Mouse (Mus musculus): ENCODE data around the gene Pcbd1. TPM values are rescaled to one million over a fixed set of nuclear protein-coding genes. Genes with fewer than 3 reads are reported as not detected.
"Not testable (repeated sequence)": the region's sequence is repeated elsewhere in the genome, so short reads cannot be mapped to it uniquely, and the experiment has no call there.

Gene Pcbd1
- total RNA-seq, 2 experiments from 2014 or later = 0.50 to 1.2 TPM

GRCm38 (mm10) chr10:61091866-61092265, 2.7 kb downstream of the Pcbd1 start:
- no peak for DNase-seq (ENCODE audit: low spot score)

DNA sequence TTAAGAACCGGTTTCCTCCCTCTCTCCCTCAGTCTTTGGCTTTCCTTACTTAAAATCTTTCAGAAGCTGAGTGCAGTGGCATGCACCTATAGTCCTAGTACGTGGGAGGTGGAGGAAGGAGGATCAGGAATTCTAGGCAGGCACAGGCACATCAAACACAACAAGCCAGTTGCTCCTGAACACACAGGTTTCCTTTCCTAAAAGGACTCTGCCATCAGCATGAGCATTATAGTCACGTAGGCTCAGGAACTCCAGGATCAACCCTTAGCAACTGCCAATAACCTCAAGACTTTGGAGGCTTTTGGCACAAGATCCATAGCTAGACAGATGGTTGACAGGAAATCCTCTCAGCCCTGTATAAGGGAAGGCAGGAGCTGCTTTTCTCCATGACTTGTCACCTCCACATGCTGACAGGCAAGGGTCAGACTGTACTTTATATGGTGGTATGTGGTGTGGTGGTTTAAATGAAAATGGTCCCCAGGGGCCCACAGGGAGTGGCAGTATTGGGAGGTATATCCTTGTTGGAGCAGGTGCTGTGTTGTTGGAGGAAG, 14.5 kb downstream of the Pcbd1 start:
- no peak for DNase-seq (ENCODE audit: low spot score)

GRCm38 (mm10) chr10:61114246-61114720, 25.2 kb downstream of the Pcbd1 start:
- no peak for DNase-seq (ENCODE audit: low spot score)

DNA sequence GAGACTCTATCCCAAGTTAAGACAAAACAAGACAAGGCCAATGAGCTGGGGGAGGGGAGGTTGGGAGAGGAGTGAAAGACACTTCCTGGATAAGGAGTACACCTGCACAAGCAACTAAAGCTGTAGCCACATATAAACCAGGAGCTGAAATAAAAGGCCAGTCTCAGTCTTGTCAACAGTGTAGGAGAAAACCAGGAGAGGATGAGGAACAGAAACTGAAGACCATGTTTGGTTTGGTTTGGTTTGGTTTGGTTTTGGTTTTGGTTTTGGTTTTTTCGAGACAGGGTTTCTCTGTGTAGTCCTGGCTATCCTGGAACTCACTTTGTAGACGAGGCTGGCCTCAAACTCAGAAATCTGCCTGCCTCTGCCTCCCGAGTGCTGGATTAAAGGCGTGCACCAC, 32.6 kb downstream of the Pcbd1 start:
- DNase-seq (ENCODE audit: low spot score) = not testable (repeated sequence)

GRCm38 (mm10) chr10:61123276-61123913, 34.3 kb downstream of the Pcbd1 start:
- no peak for DNase-seq (ENCODE audit: low spot score)

GRCm38 (mm10) chr10:61124462-61124861, 35.3 kb downstream of the Pcbd1 start:
- no peak for DNase-seq (ENCODE audit: low spot score)

GRCm38 (mm10) chr10:61128701-61129365, 39.7 kb downstream of the Pcbd1 start:
- DNase-seq (ENCODE audit: low spot score) = no peak

DNA sequence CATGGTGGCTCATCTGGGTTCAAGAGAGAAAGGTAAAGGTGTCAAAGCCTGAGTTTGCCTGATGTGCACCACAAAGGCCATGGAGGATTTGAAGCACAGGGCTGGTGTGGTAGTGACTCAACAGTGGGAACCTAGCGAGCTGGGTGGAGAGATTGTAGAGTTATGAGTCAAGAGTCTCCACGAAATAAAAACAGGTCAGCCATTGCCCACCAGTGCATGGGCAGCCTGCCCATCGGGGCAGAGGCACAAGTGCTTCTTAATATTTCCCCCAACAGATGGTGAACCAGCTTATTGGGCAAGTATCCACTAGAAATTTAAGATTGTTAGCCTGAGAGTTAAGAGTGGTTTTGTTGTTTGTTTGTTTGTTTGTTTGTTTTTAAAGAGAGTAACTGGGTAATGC, 41.8 kb downstream of the Pcbd1 start:
- no peak for DNase-seq (ENCODE audit: low spot score)

DNA sequence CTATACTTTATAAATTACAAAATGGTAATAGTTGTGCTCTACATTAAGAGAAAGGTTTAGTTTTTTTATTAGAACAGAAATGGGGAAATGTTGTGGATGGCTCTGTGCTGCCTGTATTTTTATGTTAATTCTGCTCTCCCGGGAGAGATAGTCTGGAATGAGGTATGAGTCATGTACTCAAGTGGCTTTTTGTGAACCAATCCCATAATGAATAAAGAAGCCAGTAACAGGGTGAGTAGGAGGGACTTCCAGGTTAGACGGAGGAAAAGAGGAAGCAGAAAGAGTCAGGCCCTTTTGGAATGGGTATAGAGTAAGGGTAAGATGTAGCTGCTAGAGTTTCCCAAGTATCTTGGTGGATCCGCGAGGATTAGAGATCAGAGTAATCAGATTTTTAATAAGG, 44.9 kb downstream of the Pcbd1 start:
- DNase-seq (ENCODE audit: low spot score) = no peak

DNA sequence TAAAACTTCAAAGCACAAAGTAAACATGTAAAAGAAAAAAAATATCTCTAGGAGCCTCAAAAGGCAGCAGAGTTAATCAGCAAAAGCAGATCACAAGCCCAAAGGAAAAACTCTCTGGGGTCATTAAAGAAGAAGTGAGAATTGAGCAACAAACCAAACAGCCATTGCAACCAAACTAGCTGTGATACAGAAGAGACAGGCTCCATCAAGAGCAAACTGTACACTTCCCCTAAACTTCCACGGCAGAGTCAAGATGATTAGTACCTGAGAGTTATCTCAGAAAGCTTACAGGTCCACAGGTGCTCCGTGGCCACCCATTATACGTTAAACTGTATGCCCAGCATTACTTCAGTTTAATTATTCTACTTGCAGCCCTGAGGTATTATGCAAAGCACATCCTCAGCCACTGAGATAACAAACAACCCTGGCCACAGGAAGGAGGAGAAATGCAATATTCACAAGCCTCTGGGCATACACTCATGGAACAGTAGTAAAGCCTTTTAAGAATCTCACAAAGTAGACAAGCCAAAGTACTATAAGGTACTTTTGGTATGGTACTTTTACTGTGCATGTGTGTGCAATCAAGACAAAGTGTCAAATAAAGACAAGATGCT, 46.2 kb downstream of the Pcbd1 start:
- no peak for DNase-seq (ENCODE audit: low spot score)

DNA sequence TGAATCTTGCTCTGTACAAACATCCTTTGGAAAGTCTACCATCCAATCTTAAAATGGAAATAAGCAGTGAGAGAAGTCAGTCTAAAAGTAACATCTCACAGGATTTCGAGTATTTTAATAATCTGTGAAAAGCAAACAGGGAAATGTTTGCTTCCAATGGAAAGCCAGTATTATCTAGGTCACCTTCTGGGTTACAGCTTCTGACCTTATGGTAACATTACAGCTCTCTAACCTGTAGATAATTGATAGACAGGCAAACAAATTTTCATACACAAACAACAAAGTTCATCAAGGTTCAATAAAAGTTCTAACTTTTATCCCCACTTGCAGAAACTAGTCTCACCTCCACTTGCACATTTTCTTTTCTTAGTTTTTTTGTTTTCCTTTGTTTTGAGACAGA, 48.4 kb downstream of the Pcbd1 start:
- DNase-seq (ENCODE audit: low spot score) = no peak

DNA sequence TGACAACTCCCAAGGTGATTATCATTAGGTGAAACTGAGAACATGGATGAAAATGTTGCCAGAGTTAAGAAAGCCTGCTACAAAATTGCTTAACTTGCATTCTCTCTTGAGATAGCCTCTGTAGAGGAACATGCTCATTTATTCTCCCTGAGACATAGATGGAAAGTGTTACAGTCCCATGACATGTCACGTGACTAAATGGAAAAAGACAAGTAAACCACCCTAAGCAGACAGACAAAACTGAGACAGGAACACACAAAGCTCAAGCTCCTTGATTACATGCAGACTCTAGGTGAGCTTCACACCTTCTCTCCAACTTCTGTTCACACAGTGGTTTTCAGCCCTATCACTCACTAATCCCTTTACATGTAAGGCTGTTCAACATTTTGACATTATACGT, 54.2 kb downstream of the Pcbd1 start:
- no peak for DNase-seq (ENCODE audit: low spot score)

Small RNA genes within 50 kb of the gene (microRNA-seq; reads per million reads assigned to microRNA genes)
- gene Gm44308 = not detected

Other genes with a start within 250 kb of the Pcbd1 start
- gene Sgpl1, start 58.4 kb downstream of the Pcbd1 start, total RNA-seq (2021) = 1 to 10 TPM; 5.8 to 6.1 TPM
- not detected for gene Tbata, start 82.6 kb downstream of the Pcbd1 start, total RNA-seq (2021)
- gene Adamts14, start 184.1 kb downstream of the Pcbd1 start, total RNA-seq (2021) = 1 to 10 TPM in 1 of 2 experiments, under 1 TPM in 1; 0.88 to 1.2 TPM
- gene Prf1, start 208.5 kb downstream of the Pcbd1 start, total RNA-seq (2021) = not detected

Measured in gastrocnemius, adult 18-20 months (tissue).